Mouse (Mus musculus): Measurements from ENCODE around the gene Ensa.
"Not testable (repeated sequence)": the region's sequence is repeated elsewhere in the genome, so short reads cannot be mapped to it uniquely, and the experiment has no call there.

DNA sequence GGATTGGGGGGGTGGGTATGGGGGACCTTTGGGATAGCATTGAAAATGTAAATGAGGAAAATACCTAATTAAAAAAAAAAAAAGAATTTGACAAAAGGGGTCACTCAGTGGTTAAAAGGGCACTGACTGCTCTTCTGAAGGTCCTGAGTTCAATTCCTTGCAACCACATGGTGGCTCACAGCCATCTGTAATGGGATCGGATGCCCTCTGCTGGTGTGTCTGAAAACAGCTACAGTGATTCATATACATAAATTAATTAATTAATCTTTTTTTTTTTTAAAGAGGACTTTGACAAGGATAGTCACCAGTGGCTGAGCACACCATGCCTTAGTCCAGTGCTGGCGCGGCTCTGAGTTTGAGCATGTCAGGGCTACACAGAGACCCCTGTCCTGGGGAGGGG is 45.6 kb downstream of the Ensa start:
- TF ChIP-seq CTCF (IDR thresholded peaks at IDR 0.05; ENCODE audit: low read depth, low read length); GATA1 (IDR thresholded peaks at IDR 0.05; ENCODE audit: borderline replicate concordance, low read length); POLR2AphosphoS5 (IDR thresholded peaks at IDR 0.05; ENCODE audit: insufficient replicate concordance, low read depth, low read length): not testable (repeated sequence)
